Mouse (Mus musculus): ENCODE results near the gene Harbi1.
"Not testable (repeated sequence)": the region's sequence is repeated elsewhere in the genome, so short reads cannot be mapped to it uniquely, and the experiment has no call there.

GRCm38 (mm10) chr2:91725476-91725875 is 14.8 kb downstream of the Harbi1 start:
- not testable (repeated sequence) for TF ChIP-seq POLR2A (IDR thresholded peaks at IDR 0.05; ENCODE audit: borderline replicate concordance, control insufficient read depth, low read depth, low read length); CTCF (IDR thresholded peaks at IDR 0.05; ENCODE audit: control insufficient read depth, insufficient read depth, low read length)

All from bone marrow, adult 2 months (tissue).